Mouse (Mus musculus) heart, adult 2 months (tissue): ENCODE results near the gene Lzts2.

Experiments
- CTCF ChIP-seq: fragments of 200-600 bp; IDR thresholded peaks from 2 replicates; pipeline ENCODE4 v1.8.1; 2022; ENCODE audit warnings: antibody characterized with exemption, mild to moderate bottlenecking, moderate library complexity
- EP300 ChIP-seq: fragments of 200-500 bp; IDR thresholded peaks from 2 replicates; pipeline ENCODE4 v1.6.1; 2011; ENCODE audit warnings: low read depth, low read length, control low read depth; ENCODE audit not compliant: insufficient read depth
- POLR2A ChIP-seq: fragments of 200-500 bp; IDR thresholded peaks from 2 replicates; pipeline ENCODE4 v1.6.1; 2011; ENCODE audit warnings: mild to moderate bottlenecking, low read depth, low read length, control low read depth; ENCODE audit not compliant: insufficient read depth

GRCm38 (mm10) chr19:45014335-45014971 is at the start of gene Lzts2:
- TF ChIP-seq CTCF (no peak), POLR2A (no peak), EP300 (no peak)
